Mouse (Mus musculus) ES-E14 (cell line): ENCODE measurements around the gene Sgk2. TPM values are rescaled to one million over a fixed set of nuclear protein-coding genes. Genes with fewer than 3 reads are reported as not detected.

Source experiments
- DNase-seq: peaks from one replicate; pipeline ENCODE4 v3.0.0-alpha.2; 2013; ENCODE audit warnings: low read depth, low spot score
- H3K27ac ChIP-seq: 2 replicates; pipeline ENCODE4 v1.5.1; 2012; ENCODE audit warnings: low read depth, mild to moderate bottlenecking, low read length, moderate library complexity, mixed read lengths; ENCODE audit not compliant: poor library complexity, insufficient read depth, severe bottlenecking
- H3K36me3 ChIP-seq: 2 replicates; pipeline ENCODE4 v1.6.1; 2012; ENCODE audit warnings: mild to moderate bottlenecking, low read length, moderate library complexity, mixed read lengths; ENCODE audit not compliant: control insufficient read depth, poor library complexity, insufficient read depth, severe bottlenecking
- H3K4me1 ChIP-seq, 2 experiments: fragments of 150-350 bp in 1 of 2; sonication (generic) in 1 of 2; 2 replicates each; pipeline ENCODE4 v1.6.1; 2012; ENCODE audit warnings: low read length in 2 of 2, mild to moderate bottlenecking in 1 of 2, mixed read lengths in 1 of 2; ENCODE audit not compliant: control insufficient read depth in 2 of 2, insufficient read depth in 2 of 2, poor library complexity in 1 of 2
- H3K4me3 ChIP-seq, 2 experiments: fragments of 150-350 bp in 1 of 2; sonication (generic) in 1 of 2; 2 replicates each; pipeline ENCODE4 v1.5.1; 2012; ENCODE audit warnings: low read length in 2 of 2, low read depth in 1 of 2, mild to moderate bottlenecking in 1 of 2, mixed read lengths in 1 of 2; ENCODE audit not compliant: insufficient read depth in 1 of 2, poor library complexity in 1 of 2, severe bottlenecking in 1 of 2
- H3K9ac ChIP-seq: 2 replicates; pipeline ENCODE4 v1.6.1; 2012; ENCODE audit warnings: low read depth, mild to moderate bottlenecking, low read length, mixed read lengths; ENCODE audit not compliant: poor library complexity, insufficient read depth, severe bottlenecking
- H3K9me3 ChIP-seq: fragments of 150-350 bp; sonication (generic); 2 replicates; pipeline ENCODE4 v1.6.1; 2012; ENCODE audit warnings: low read depth, mild to moderate bottlenecking, low read length; ENCODE audit not compliant: control insufficient read depth, insufficient read depth
- CHD2 ChIP-seq: IDR thresholded peaks from 2 replicates; pipeline ENCODE4 v1.6.1; 2014; ENCODE audit warnings: mild to moderate bottlenecking, low read depth, low read length, inconsistent platforms
- HCFC1 ChIP-seq: IDR thresholded peaks from 2 replicates; pipeline ENCODE4 v1.6.1; 2012; ENCODE audit warnings: low read length, inconsistent platforms, borderline replicate concordance; ENCODE audit not compliant: insufficient read depth
- MAFK ChIP-seq: IDR thresholded peaks from 2 replicates; pipeline ENCODE4 v1.6.1; 2014; ENCODE audit warnings: mild to moderate bottlenecking, low read depth, low read length, inconsistent platforms; ENCODE audit not compliant: insufficient read depth
- ZC3H11A ChIP-seq: IDR thresholded peaks from 2 replicates; pipeline ENCODE4 v1.6.1; 2012; ENCODE audit warnings: low read depth, mild to moderate bottlenecking, inconsistent platforms, low read length, borderline replicate concordance
- ZNF384 ChIP-seq: IDR thresholded peaks from 2 replicates; pipeline ENCODE4 v1.6.1; 2012; ENCODE audit warnings: low read depth, low read length, inconsistent platforms
- in situ Hi-C, 2 experiments: fragments of 600-800 bp; cut with MboI; formaldehyde crosslinking; loops; one replicate each; pipeline ENCODE4 v1.15.1; 2025; ENCODE audit warnings: low sequenced_read_pairs in 2 of 2, inconsistent platforms in 1 of 2; ENCODE audit not compliant: unreplicated experiment in 2 of 2
- total RNA-seq: library from RNA; depleted of rRNA; stranded (reverse); fragments of 300-350 nt; gene quantifications from 2 replicates; pipeline ENCODE4 v1.2.3, GENCODE M21; 2012

Sgk2 gene
- total RNA-seq, 1 experiment, result 1.8 TPM

GRCm38 (mm10) chr2:163031289-163031688 lies 44.2 kb downstream of the Sgk2 start:
- no peak overlapping the region for H3K4me3 ChIP-seq
- TF ChIP-seq MAFK, result peak; percentile 72
- TF ChIP-seq ZC3H11A, result no peak
- 0 out of 2 replicates have a peak, but pooled peaks have one; percentile 30 for TF ChIP-seq HCFC1
- peak overlapping the region; percentile 92 for H3K27ac ChIP-seq
- H3K4me1 ChIP-seq, result peaks cover 10 to 28% of the 10 kb centered on the region in 2 experiments
- H3K9ac ChIP-seq, result peak overlapping the region; percentile 18; the same call in 1 of the 2 replicates
- H3K36me3 ChIP-seq, result peaks cover 5% of the 10 kb centered on the region
- no peaks in the 10 kb centered on the region for H3K9me3 ChIP-seq
- in situ Hi-C loops, result no loop called here
- no peak for DNase-seq

- H3K36me3 ChIP-seq, result peaks cover 5% of the 10 kb centered on the region
- peak overlapping the region; percentile 96 for H3K27ac ChIP-seq
- peak; percentile 80 for DNase-seq
- TF ChIP-seq HCFC1 (peak; percentile 35; the same call in 1 of the 2 replicates), ZC3H11A (no peak), CHD2 (0 out of 2 replicates have a peak, but pooled peaks have one; percentile 33), MAFK (0 out of 2 replicates have a peak, but pooled peaks have one; percentile 5)
- H3K4me3 ChIP-seq, result no peak overlapping the region
- H3K9ac ChIP-seq, result no peak overlapping the region
- H3K9me3 ChIP-seq, result no peaks in the 10 kb centered on the region
- peaks cover 14 to 28% of the 10 kb centered on the region in 2 experiments for H3K4me1 ChIP-seq
- in situ Hi-C loops, result no loop called here
Measured at GRCm38 (mm10) chr2:163031757-163032156, 44.6 kb downstream of the Sgk2 start.

- no peaks in the 10 kb centered on the region for H3K9me3 ChIP-seq
- peaks cover 18 to 28% of the 10 kb centered on the region in 2 experiments for H3K4me1 ChIP-seq
- H3K9ac ChIP-seq, result no peak overlapping the region
- peak overlapping the region; percentile 96; the same call in 1 of the 2 replicates for H3K27ac ChIP-seq
- TF ChIP-seq MAFK, result no peak
- no peak for TF ChIP-seq CHD2
- TF ChIP-seq HCFC1, result no peak
- TF ChIP-seq ZC3H11A, result no peak
- no peak for TF ChIP-seq ZNF384
- no peak overlapping the region for H3K4me3 ChIP-seq
- in situ Hi-C loops, result no loop called here
- H3K36me3 ChIP-seq, result peaks cover 10% of the 10 kb centered on the region
- DNase-seq, result no peak
Measured at GRCm38 (mm10) chr2:163032622-163033021, 45.5 kb downstream of the Sgk2 start.

GRCm38 (mm10) chr2:163039940-163040339 lies 52.8 kb downstream of the Sgk2 start:
- Histone ChIP-seq H3K9me3 (no peaks in the 10 kb centered on the region), H3K36me3 (peaks cover 42% of the 10 kb centered on the region), H3K27ac (no peak overlapping the region), H3K4me1 (peaks cover 0 to 10% of the 10 kb centered on the region in 2 experiments; a peak in 1 of 4 replicates), H3K4me3 (no peak overlapping the region), H3K9ac (peak overlapping the region; percentile 44; the same call in 1 of the 2 replicates)
- DNase-seq, result no peak
- in situ Hi-C loops, result no loop called here
- no peak for TF ChIP-seq MAFK
- no peak for TF ChIP-seq ZNF384
- no peak for TF ChIP-seq ZC3H11A
- TF ChIP-seq CHD2, result no peak
- no peak for TF ChIP-seq HCFC1
